Mouse (Mus musculus): ENCODE results near the gene Tbc1d16.

Tbc1d16 gene

DNA sequence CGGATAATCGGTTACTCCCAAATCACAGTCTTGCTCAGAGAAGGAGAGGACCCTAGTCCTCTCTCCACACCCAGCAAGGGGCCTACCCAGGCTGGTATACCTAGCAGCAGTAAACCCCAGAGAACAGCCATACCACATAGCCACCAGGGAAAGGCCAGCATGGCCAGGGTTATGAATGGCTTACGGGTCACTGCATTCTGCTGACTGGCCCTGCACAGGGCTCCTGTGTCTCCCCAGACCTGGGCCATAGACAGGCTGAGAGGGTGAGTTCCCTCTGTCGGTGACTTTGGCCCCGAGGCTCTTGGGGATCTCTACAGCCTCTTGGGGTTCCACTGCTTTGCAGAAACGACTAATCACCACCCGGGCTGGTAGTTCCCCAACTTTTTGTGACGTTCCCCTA lies 50.0 kb downstream of the Tbc1d16 start:
- DNase-seq (ENCODE audit: low spot score in 2 of 2): no peak

DNA sequence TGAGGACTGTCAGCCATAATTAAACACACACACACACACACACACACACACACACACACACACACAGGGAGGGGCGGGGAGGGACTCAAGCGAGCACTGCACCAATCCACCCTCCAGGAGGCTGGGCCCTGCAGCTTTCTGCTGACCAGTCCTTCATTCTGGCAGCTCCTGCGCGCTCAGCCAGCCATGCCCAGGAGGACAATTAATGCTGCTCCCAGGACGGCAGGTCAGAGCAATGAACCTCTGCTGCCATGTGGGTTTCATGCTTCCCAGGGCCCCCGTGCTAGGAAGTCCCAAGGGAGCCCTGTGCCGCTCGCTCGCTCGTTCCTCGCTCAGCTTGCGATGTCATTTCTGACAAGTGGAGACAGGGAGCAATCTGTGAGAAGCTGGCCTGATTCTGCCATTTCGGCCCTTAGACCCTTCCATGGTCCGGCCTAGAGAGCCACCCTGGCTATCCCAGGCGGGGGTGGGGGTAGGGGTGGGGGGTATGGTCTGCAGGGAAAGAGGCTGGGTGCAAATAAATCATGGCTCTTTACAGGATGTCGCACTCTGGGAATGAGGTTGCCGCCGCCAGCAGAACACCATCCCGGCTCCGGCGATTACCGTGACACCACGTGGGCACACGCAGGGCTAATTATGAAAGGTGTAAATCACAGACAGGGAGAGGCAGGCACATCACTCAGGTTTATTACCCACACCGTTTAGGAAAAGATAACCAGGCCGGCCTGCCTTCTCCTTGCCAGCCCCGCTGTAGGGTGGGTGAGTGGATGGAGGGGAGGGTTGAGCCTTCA lies 51.7 kb downstream of the Tbc1d16 start:
- DNase-seq (ENCODE audit: low spot score in 2 of 2): no peak

DNA sequence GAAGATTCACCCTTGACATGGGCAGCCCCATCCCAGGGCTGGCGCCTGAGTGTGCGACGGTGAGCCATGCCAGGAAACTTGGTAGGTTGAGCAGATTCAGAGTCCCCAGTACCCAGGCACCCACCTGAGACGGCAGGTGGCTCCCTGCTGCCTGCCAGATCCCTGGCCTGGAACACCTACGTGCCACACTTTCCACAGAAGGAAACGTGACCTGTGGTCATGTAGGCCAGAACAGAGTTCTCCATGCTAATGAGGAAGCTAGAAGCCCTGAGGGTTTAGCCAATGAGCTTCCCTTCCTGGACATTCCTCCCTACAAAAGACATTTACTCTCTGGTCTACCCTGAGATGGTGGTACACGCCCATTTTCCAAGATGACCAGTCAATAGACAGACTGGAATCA lies 56.7 kb downstream of the Tbc1d16 start:
- no peak for DNase-seq (ENCODE audit: low spot score in 2 of 2)

DNA sequence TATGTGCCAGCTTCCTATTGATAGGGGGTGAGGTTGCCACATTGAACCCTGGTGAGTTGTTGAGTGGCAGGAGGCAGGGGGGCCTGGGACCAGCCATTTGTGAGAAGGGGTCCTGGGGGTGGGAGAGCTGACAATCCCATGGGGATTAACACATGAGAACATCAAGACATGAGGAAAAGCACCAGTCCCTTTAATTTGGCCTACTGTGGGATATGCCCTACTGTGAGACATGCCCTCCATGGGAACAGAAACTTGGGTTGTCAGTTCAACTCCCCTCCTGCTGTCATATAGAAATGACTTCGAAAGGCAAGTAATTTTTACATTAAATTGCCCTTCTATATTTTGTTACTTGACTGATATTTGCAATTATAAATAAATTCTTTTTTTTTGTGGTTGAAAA lies 59.4 kb downstream of the Tbc1d16 start:
- DNase-seq (ENCODE audit: low spot score in 2 of 2): no peak

DNA sequence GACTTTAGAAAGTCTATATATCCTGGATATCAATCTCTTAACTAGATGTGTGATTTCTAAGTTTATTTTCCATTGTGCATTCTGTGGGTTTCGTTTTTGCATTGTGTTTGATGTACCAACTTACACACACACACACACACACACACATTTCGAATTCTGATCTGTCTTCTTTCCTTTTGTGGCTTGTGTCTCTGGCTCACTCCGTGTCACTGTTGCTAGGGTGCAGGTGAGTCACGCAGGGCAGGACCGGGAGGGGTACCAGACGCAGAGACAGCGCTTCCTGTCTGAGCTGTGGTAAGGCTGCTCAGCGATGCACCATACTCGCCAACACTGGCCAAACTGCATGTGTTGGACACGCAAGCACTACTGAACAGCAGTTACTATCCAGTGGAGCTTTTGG lies 62.3 kb downstream of the Tbc1d16 start:
- no peak for DNase-seq (ENCODE audit: low spot score in 2 of 2)

GRCm38 (mm10) chr11:119164375-119164774 lies 63.9 kb downstream of the Tbc1d16 start:
- DNase-seq (ENCODE audit: low spot score in 2 of 2): no peak

GRCm38 (mm10) chr11:119163734-119163992 lies 64.6 kb downstream of the Tbc1d16 start:
- no peak for DNase-seq (ENCODE audit: low spot score in 2 of 2)

DNA sequence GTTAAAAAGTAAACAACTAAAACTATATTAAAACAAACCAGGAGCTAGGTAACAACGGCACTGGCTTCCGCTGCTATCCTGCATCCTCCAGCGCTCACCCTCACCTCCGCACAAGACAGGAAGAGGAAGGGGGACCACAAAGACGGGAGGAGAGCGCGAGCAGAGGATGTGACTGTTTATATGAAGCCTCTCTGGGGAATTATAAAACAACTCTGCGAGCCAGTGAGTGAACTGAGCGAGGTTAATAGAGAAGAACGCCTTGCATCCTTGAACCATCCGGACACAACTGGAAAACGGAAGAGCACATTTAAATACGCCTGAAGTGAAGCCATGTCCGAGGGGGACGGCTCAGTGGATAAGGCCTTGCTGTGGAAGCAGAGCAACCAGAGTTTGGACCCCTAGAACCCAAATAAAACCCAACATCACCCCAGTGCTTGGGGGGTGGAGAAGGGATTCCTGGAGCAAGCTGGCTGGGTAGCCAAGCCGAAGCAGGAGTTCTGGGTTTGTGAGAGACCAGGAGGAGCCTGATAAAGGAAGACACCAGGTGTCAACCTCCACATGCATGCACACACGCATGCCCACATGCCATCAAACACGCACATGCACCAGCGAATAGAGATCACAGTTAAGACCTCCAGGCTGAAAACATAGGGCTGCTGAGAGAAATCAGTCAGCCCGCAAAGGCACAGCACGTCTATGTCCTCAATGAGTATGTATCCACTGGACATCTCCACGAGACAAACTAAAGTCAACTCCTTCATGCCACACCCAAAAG lies 65.2 kb downstream of the Tbc1d16 start:
- no peak for DNase-seq (ENCODE audit: low spot score in 2 of 2)

DNA sequence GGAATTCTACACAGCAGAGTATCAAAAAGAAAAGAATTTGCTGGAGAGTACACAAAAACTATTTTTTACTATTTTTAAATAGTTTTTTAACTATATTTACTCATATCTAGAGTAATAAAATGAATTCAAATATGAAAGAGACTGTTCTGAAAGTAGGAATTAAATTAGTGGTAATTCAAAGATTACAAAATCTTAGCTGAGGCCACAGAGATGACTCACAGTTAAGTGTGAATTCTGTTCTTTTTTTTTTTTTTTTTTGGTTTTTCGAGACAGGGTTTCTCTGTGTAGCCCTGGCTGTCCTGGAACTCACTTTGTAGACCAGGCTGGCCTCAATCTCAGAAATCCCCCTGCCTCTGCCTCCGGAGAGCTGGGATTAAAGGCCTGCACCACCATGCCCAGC lies 66.6 kb downstream of the Tbc1d16 start:
- no peak for DNase-seq (ENCODE audit: low spot score in 2 of 2)

DNA sequence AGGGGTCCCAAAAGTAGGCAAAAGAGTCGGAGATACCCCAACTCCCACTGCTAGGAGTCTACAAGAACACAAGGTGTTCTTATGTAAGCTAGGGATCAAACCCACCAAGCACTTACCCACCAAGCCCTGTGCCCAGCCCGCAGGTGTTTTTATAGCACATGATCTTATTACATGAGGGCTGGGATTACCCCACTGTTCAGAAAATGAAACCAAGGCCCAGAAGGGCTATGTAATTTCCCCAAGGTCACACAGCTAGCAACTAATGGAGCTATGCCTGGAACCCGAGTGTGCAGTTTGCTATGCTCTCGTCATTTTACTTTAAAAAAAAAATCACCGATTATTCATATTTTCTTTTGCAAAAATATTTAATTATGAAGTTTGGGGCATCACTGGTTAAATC lies 68.2 kb downstream of the Tbc1d16 start:
- no peak for DNase-seq (ENCODE audit: low spot score in 2 of 2)

- no peak for DNase-seq (ENCODE audit: low spot score in 2 of 2)
Observed at GRCm38 (mm10) chr11:119159496-119159895, 68.8 kb downstream of the Tbc1d16 start.

DNA sequence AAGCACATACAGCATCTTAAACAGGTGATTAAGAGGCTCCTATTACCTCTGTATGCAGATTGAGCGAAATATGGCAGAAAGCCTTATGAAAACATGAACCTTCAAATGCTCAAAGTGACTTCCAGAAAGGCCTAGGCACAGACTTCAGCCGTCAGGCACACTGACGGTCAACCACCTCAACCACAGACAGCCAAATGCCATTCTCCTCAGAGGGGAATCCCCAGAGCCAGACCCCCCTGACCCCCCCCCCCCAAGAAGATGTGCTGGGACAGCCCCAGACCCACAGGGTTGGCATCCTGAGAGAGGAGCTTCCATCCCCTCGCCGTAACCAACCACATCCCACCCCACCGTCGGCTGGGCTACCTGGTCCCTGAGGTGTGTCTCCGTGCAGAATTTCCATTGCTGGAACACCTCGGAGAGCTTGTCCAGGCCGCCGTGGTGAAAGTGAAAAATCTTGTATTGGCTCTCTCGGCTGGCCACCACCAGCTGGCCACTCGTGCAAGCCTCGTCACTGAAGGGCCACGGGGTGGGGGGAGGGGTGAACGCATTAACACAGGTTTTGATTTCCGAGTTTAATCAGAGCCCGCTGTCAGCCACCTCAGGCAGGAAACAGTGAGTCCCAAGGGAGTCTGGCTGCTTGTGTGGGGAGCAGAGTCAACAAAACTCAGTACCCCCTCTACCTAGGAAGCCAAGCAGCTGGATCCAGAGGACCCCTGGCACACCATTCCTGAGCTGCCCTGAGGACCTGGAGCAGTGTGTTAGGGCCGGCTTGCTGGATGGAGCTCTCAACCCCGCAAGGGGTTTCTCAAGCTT lies 70.7 kb downstream of the Tbc1d16 start:
- DNase-seq (ENCODE audit: low spot score in 2 of 2): no peak

DNA sequence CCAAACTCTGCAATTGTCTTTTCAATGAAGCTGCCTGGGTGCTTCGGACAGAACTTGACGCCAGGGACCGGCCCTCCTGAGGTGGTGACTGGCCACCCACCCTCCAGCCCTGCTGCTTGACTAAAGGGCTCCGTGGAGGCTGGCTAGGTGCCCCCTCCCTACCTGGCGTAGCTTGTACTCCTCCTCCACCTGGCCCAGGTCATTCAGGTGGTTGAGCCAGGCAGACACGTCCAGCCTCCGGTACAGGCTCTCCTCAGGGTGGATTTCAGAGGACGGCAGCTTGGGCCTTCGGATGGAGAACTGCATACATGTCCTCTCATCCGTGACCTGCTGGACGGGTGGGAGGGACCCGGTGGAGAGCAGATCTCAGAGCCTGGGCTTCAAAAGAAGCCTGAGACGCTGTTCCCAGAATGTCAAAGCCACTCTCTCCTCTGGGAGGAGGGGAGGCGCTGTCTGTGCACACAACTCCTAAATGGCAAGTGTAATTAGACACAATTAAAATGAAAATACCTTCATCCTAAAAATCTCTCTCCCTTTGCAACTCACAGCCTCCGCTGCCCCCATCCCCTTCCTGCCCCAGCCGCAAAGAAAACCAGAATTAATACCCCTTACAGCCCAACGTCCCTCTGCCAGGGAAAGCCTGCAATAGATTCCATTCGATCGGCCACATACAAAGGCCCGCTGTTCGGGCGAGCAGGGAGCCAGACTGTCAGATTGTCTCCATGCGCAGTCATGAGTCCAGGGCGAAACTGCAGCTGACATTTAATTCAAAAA lies 71.6 kb downstream of the Tbc1d16 start:
- DNase-seq (ENCODE audit: low spot score in 2 of 2): no peak

- DNase-seq (ENCODE audit: low spot score in 2 of 2): no peak
Observed at GRCm38 (mm10) chr11:119155638-119156480, 72.4 kb downstream of the Tbc1d16 start.

DNA sequence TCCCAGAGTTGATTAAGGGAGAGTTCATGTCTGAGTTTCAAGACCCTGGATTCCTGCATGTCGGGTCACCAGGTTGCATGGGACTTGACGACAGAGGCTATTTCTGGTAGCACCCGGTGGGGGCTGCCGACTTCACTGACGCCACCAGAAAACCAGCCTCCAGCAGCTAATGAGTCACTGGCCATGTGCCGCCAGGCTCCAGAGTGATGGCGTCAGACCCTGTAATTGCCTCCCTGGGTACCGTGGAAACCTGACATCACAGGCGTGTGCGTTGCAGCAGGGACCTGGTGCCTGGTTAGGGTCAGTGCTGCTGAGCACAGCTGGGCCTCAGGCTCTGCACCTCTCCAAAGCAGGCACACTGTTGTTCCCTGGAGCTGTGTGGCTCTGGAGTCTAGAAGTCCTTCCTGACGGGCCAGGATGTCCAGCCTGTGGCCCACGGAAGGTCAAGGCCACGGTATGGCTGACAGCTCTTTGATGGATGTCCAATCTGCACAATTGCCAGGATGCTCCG lies 75.9 kb downstream of the Tbc1d16 start:
- DNase-seq (ENCODE audit: low spot score in 2 of 2): no peak

DNA sequence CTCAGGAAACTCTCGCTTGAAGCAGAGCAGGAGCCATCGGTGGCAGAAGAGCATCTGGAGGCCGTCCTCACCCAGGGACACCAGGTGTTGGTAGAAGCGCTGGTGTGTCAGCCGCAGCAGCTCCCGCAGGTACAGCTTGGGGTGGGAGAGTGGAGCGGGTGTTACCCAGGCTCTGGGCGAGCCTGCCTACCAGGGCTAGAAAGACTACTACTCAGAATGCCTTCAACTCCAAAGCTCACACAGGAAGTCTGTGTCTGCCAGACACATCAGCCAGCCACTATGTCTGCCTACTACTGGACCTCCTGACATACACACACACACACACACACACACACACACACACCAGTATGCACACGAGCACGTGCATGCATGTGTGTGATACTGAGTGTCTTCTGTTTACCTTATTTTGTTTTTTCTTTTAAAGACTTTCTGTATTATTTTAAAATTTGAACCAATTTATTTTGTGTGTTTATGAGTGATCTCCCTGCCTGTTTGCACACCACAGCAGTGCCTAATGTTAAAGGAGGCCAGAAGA lies 77.2 kb downstream of the Tbc1d16 start:
- no peak for DNase-seq (ENCODE audit: low spot score in 2 of 2)

DNA sequence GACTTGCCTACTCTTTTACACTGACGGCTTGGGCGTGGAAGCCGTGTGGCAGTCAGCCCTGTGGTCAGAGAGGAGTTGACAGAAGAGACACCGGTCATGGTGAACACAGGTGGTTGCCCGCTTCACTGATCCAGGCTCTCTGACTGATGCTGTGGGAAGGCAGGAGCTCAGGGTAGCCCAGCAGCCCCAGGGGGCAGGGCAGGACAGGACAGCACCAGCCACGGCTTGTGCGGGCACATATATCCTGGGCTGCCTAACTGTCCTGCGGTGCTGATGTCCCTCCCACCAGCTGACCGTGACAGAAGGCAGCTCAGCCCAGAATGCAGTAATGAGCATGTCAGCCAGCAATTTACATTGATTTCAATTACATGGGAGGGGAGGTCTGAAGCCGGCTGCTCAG lies 77.9 kb downstream of the Tbc1d16 start:
- no peak for DNase-seq (ENCODE audit: low spot score in 2 of 2)

- no peak for DNase-seq (ENCODE audit: low spot score in 2 of 2)
Observed at GRCm38 (mm10) chr11:119148829-119149228, 79.5 kb downstream of the Tbc1d16 start.

- no peak for DNase-seq (ENCODE audit: low spot score in 2 of 2)
Observed at GRCm38 (mm10) chr11:119147153-119147552, 81.1 kb downstream of the Tbc1d16 start.

DNA sequence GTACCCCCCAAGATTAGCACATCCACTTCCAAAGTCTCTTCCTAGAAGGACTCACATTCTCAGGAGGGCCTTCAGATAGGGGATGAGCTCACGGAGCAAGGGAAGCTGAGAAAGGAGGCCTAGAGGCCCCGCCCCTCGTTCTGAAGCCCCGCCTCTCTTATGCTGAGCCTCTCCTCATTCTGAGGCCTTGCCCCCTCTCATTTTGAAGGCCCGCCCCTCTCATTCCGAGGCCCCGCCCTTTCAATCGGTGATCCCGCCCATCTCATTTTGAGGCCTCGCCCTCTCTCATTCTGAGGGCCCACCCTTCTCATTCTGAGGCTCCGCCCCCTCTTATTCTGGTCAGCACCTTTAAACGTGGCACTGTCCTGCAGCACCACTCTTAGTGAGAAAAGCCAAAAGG lies 82.2 kb downstream of the Tbc1d16 start:
- DNase-seq (ENCODE audit: low spot score in 2 of 2): no peak

All from frontal cortex, postnatal 36 days (tissue).